Mouse (Mus musculus) liver, postnatal 0 days (tissue): ENCODE measurements around the gene Gm11099.

Source experiments
- CTCF ChIP-seq: sonication (generic); IDR thresholded peaks from 2 replicates; pipeline ENCODE4 v1.5.1; 2016; ENCODE audit warnings: antibody characterized with exemption, low read depth
- EP300 ChIP-seq: IDR thresholded peaks from 2 replicates; pipeline ENCODE4 v1.6.1; 2016; ENCODE audit warnings: antibody characterized with exemption, low read depth, mild to moderate bottlenecking

DNA sequence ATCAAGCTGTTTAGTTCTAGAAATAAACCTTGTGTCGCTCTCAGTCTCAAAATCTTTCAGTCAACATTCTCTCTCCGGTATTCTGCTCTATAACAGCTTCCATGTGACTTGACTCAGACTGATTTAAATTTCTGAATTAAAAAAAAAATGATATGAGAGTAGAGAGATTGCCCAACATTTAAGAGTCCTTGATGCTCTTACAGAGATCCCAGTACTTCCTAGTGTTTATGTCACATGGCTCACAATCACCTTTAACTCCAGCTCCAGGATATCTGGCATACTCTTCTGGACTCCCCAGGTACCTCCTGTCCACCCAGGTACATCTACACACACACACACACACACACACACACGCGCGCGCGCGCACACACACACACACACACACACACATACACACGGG is 53.1 kb downstream of the Gm11099 start:
- TF ChIP-seq CTCF (no peak), EP300 (no peak)
